Mouse (Mus musculus) ES-Bruce4 (cell line): ENCODE results near the gene Tmprss12.
"Not testable (repeated sequence)": the region's sequence is repeated elsewhere in the genome, so short reads cannot be mapped to it uniquely, and the experiment has no call there.

Experiments
- CTCF ChIP-seq: IDR thresholded peaks from one replicate; pipeline ENCODE4 v1.8.1; 2011; ENCODE audit warnings: low read depth, low read length
- EP300 ChIP-seq: IDR thresholded peaks from 2 replicates; pipeline ENCODE4 v1.6.1; 2011; ENCODE audit warnings: low read depth, low read length; ENCODE audit not compliant: insufficient read depth
- POLR2A ChIP-seq: IDR thresholded peaks from one replicate; pipeline ENCODE4 v1.8.1; 2011; ENCODE audit warnings: low read length; ENCODE audit not compliant: insufficient read depth

DNA sequence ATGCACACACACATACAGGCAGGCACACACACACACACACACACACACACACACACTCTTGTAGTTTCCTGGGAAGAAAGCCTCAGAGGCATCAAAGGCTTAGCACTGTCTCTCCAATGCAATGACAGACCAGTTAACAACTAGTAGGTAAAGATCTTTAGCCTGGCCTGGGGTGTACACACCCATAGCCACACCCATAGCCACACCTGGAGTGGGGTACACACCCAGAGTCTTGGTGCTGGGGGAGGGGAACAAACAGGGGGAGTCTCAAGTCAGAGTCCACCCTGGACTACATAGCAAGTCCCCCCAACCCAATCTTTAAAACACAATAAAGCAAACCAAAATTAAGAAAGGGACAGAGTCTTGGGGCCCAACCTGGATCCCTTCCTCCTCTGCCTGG is 56.7 kb downstream of the Tmprss12 start:
- not testable (repeated sequence) for TF ChIP-seq CTCF, POLR2A, EP300
